Mouse (Mus musculus) granulocyte monocyte progenitor cell, adult 5-6 weeks (primary cell): ENCODE measurements around the gene Dchs2. TPM values are rescaled to one million over a fixed set of nuclear protein-coding genes. Genes with fewer than 3 reads are reported as not detected.

Experiments used
- ATAC-seq: replicated peaks from 2 replicates; pipeline ENCODE4 v1.8.0; 2016; ENCODE audit warnings: mild to moderate bottlenecking, moderate TSS enrichment, inconsistent platforms; ENCODE audit not compliant: poor library complexity, severe bottlenecking
- total RNA-seq, 2 experiments: library from RNA; stranded (forward) in 1 of 2; stranded (reverse) in 1 of 2; fragments of 200-712, 200-1000 nt in 1 of 2; fragments of >200 nt in 1 of 2; fragmentation: Nextera tagmentation in 1 of 2; gene quantifications; 2 replicates each; pipeline ENCODE4 v1.2.3; 2014 to 2017

The Dchs2 gene
- total RNA-seq (2014; fragmentation: Nextera tagmentation) (not detected in 2 replicates), total RNA-seq (2017) (not detected in 2 replicates)

DNA sequence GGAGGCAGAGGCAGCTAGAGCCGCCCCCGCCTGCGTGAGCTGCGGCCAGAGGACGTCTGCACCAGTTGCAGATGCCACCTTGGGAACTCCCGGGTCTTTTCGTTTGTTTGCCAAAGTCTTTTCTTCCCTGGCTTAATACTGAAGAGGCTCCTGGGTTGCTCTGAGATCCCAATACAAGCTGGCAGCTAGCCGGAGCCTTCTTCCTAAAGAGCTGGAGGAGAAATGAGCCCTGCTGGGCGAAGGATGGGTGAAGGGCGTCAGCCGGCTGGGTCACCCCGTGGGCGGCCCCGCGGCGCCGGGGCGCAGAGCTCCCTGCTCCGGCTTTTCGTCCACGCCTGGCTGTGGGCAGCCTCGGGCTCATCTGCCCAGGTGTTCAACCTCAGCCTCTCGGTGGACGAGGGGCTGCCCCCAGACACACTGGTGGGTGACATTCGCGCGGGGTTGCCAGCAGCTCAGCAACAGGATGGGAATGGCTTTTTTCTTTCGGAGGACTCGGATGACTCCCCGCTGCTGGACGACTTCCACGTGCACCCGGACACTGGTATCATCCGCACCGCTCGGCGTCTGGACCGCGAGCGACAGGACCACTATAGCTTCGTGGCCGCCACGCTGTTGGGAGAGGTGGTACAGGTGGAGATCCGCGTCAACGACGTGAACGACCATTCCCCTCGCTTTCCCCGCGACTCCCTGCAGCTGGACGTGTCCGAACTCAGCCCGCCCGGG is at the start of gene Dchs2:
Gene Dchs2, plus strand, starts transcription at position 223 of the 723 bp plus-strand sequence.
- no peak for ATAC-seq

DNA sequence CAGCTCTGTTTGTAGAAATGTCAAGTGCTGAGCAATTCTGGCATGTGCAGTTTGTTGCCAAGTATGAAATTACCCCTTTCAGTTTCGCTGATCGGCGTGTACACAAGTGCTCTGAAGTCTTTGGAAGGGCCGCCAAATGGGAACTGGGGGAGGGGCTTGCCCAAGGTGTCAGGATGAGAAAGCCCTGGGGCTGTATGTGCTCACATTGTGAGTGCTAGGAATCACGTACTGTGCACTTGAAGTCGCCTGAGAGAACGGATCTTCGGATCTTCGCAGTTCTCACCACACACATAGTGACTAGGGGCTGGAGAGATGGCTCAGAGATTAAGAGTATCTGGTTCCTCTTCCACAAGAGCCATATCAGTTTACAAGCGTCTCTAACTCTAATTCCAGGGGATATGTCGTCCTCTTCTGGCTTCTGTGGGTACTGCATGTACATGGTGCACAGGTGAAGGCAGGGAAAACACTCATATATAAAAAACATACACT is 47.1 kb upstream of the Dchs2 start:
- ATAC-seq: peak; percentile 100

DNA sequence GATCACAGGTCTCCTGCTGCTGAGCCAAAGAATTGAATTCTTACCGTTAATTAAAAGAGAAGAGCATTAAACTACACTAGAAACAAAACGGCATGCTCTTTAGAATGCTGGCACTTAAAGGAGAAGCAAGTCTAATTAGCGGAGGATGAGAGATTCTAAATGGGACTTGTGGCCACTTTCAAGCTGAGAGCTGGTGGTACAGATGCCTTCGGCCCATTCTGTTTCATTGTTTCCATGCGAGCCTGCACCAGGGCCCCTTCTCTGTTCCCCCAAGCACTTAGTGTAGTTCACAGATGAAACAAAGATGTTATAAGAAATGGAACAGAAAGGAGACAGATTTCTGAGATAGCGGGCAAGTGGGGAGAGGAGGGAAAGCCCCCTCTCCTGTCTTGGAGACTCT is 30.2 kb upstream of the Dchs2 start:
- ATAC-seq: no peak

DNA sequence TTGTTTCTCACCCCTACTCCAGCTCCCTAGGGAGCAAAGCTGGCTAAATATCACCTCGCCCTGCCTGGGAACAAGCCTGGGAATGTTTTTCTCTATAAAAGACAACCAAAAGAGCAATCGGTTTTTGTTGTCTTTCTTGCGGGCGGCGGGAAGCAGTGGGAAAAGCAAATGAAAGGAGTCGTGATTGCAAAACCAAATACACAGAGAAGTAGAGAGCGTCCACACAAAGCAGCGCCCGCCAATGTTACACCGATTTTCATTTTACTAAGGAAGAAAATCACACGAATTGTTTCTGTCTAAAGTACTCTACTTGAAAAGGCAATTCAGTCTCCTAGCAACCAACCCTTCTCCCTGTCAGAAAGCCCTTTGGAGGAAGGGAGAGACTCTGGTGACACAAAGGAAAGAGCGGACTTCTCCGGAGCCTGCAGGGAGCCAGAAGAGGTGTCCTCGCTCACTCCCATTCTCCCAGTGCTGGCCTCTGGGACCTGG is 29.2 kb upstream of the Dchs2 start:
- no peak for ATAC-seq

DNA sequence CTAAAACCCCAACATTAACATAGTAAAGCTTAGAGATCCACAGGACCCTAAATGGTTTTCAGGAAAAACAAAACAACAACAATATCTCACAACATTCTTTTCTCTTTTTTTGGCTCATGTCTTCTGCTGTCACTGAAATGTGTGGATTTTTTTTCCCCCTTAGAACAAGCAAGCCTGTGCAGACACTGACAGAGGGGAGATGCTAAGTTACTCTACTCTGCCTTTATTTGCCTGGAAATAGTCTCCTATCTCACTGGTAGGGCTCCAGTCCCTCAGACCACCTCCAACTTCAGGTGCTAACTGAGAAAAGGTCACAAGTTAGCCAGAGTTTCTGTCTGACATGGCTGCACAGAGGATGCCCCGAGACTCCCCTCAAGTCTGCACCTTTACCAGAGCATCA is 28.6 kb upstream of the Dchs2 start:
- ATAC-seq: no peak

DNA sequence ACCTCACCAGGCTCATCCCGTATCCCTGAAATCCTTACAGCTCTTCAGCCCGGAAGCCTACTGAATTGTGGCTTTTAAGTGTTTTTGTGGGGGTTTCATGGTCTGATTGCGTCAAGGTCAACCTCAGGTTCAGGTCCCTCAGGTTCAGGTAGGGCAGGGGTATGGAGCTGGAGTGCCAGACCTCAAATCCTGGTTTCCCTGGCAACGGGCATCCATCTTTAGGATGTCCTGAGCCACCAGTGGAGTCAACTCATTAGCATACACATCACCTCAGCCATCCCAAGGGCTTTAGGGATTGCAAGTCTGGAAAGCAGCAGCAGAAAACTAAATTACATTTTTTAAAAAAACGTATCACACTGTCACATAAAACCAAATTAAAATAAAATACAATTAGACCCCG is 28.1 kb upstream of the Dchs2 start:
- no peak for ATAC-seq

DNA sequence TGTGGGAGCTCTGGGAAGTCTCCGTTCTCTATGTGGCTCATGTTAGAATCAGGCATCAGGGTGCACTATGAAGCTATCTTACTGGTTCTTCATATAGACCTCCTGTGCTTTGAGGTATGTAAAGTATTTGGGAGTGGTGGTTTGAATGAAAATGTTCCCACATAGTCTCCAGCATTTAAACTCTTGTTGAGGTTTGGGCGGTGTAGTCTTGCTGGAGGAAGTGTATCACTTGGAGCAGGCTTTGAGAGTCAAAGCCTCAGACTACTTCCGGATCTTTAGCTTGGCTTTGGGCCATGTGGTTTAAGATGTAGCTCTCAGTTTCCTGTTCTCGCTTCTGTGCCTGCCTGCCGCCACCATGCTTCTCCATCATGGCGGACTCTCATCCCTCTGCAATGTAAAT is 25.5 kb upstream of the Dchs2 start:
- no peak for ATAC-seq

DNA sequence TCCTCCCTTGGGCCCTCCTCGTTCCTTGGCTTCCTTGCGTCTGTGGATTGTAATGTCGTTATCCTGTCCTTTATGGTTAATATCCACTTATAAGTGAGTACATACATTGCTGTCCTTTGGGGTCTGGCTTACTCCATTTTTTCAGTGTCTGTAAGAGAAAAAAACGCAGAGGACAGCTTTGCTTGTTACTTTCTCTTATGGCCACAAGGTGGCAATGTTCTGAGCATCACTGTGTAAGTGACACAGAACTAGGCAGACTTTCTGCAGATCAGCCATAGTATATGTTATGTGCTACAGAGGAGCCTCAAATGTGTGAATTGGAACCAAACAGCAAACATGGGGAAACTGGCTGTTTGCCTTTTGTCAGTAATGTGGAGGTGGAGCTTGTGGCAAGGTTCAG is 17.6 kb upstream of the Dchs2 start:
- ATAC-seq: peak; percentile 40; the same call in 1 of the 2 replicates

DNA sequence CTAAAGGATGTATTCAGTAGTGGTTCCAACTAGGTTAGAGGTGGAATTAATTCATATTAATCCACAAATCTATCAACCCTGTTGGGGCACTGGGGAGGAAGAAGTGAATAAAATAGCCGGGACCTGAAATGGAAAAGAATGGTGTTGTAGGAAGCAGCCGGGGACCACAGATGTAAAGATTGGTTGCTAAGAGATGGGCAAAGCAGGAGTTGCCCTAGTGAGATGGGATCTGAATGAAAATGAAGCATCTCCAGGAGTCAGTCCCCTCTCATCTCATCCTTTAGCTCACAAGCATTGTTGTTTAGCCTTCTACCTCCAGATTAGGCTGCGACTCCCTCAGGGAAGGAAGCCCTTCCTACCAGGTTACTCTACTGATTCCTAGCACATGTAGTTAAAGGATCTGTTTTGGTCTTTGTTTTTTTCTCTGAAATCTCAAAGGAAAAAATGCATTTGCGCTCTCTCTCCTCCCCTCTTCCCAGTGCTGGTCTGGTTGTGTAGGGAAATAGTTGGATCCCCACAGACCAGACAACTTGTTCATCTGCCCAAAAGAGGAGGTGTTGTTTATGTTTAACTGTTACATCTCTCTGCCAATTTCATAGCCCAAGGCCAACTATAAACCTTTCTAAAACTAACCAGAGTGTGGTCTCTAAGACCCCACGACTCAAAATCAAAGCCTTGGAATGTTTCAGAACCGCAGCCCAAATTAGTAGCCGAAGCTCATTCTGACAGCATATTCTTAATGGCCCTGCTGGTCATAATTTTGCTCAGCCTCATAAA is 16.1 kb upstream of the Dchs2 start:
- no peak for ATAC-seq

DNA sequence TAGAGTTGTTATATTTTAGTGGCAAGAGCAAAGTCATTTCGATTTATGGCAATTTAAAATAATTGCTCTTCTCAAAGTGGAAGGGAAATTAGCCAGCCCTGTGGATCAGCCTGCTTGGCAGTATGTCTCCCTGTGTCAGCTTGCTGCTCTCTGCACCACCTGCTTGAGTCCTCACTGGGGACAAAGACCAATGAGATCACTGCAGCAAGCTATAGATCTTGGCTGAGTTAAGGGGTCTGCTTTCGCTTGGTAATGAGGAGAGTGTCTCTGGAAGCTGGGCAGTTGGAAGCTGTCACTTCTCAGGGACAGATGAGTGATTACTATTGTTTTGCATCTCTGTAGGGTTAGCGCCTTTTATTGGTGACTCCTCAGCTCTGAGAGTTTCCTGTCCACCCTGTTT is 14.9 kb upstream of the Dchs2 start:
- no peak for ATAC-seq

DNA sequence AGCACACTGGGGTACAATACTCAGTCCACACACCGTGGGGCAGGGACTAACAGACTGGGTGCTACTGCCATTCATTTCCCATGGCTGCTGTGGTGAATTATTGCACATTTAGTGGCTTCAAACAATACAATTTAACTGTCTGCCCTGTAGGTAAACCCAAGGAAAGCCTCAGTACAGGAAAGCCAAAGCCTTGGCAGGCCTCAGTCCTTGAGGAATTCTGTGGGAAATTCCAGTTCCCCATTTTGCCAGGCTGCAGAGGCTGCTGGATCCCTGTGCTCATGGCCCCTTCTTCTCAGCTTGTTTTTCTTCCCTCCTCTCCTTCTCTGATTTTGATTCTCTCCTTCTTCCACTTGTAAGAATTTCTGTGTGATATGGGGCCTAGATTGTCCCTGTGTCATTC is 12.8 kb upstream of the Dchs2 start:
- no peak for ATAC-seq

DNA sequence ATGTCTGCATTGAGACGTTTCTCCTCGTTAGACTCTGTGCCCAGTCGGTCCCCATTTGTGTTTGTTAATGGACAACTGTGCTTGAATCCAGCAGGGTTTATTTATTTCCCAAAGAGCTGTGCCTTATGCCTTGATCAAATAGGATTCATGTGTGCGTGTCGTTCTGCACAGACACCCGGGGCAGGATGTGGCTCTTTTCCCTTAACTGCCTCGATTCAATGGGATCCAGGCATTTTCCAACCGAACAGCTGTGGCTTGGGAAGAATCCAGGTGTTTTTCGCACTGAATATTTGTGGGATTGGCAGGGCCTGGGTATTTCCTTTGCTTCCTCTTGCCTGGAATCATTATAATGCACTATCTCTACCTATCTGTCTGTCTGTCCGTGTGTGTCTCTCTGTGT is 10.2 kb upstream of the Dchs2 start:
- no peak for ATAC-seq

DNA sequence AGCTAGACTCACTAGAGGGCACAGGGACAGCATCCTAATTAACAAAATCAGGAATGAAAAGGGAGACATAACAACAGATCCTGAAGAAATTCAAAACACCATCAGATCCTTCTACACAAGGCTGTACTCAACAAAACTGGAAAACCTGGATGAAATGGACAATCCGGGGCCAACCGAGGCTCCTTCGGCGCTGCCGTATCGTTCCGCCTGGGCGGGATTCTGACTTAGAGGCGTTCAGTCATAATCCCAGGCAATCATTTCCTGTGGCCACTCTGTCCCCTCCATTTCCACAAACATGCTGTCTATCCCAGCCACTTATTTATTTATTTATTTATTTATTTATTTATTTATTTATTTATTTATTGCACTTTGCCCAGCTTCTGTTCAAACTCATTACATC is 3.8 kb upstream of the Dchs2 start:
- ATAC-seq: peak; percentile 82

DNA sequence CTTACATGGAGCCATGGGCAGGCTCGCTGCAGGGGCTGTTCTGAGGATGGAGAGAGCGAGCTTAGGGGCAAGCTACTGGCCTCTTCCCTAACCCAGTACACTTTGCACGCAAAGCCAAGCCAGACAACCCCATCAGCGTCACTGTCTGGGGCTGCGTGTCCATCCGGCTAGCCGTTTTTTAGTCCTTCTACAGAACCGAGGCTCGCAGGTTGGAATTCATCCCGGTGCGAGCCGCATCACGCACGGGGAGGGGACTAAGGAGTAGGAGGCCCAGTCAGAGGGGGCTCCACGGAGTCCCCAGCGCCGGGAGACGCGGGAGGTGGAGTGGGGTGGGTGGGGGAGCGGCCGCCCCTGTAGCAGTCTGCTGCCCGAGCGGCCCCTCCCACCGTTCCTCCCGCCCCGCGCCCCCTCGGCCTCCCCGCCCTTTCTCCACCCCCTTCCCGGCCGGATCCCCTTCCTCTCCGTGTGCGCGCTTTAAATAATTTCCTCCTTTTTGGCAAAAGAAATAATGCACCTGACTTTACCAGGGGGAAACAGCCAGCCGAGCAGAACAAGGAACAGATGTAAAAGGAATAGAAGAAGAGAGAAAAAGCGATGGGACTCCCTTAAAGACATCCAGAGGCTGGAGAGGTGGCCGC is 541 bp upstream of the Dchs2 start:
- ATAC-seq: no peak

DNA sequence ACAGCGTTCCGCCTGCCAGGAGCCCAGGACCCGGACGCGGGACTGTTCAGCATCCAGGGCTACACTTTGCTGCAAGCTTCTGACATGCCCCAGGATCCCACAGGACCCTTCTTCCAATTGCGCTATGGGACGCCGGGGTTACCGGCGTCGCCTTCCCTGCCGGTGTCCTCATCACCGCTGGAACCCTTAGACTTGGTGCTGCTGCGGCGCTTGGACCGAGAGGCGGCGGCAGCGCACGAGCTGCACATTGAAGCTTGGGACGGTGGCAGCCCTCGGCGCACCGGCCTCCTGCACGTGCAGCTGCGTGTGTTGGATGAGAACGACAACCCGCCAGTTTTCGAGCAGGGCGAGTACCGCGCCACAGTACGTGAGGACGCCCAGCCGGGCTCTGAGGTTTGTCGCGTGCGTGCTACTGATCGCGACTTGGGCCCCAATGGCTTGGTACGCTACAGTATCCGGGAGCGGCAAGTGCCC is 738 bp downstream of the Dchs2 start:
- ATAC-seq: peak; percentile 34

DNA sequence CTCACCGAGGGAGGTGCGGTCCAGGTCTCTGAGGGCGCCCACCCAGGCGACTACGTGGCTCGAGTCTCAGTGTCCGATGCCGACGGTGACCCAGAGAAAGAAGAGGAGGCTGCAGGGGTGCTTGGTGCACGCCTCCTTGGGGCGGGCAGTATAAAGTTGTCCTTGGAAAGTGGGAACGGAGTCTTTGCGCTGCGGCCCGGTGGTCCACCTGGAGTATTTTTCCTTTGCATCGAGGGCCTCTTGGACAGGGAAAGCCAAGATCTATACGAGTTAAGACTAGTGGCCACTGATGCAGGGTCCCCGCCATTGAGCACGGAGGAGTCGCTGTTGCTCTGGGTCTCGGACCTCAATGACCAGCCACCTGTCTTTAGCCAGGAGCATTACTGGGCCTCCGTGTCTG is 1.4 kb downstream of the Dchs2 start:
- no peak for ATAC-seq

DNA sequence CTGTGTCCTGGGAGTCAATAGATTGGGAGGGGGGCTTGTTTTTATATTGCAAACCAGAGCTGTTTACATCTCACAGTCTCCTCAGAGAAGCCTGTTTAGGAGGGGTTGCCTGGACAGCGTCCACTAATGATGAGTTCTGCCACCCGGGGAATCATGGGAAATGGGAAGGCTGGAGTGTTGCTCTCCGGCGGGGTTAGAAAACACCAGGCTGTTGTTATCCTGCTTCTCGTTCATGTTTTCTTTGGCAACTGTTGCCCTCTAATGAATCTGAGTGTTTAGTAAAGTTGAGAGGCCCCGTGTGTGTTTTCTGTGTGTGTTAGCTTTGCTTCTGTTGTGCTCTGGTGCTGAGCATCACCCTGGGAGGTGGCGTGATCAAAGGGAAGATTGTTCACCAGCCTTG is 8.7 kb downstream of the Dchs2 start:
- ATAC-seq: no peak

DNA sequence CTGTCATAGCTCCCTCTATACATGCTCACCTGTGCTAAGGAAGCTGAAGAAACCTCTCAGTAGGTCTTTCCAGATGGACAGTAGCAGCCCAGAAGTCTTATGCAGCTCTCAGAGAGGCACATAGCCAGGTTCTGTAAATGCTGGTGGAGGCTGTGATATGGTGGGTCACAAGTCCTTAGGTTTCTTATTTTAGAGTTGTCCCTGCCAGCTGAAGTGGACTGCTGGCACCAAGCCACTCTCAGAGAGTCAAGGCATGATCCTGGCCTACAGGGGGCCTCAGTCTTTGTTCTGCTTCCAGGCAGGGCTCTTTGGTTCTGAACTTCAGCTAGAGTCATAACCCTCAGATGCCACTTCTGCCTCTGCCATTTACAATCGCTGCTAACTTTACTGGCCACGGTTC is 11.1 kb downstream of the Dchs2 start:
- ATAC-seq: no peak

DNA sequence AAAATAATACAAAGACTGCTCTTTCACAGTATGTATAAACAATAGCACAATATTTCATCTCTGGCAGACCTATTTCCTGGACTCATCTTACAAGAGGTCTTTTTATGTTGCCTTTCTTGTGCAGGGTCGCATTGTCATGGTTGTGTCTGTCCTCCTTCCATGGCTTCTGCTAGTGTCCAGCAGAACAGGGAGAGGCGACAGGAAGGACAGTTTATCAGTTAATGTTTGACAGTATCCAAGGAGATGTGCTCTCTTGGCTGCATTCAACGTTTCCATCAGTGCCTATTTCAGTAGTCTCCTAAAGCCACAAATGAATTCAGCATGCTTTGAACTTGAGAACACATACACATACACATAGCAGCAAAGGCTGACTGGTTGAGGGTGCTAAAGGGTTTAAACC is 17.9 kb downstream of the Dchs2 start:
- no peak for ATAC-seq

DNA sequence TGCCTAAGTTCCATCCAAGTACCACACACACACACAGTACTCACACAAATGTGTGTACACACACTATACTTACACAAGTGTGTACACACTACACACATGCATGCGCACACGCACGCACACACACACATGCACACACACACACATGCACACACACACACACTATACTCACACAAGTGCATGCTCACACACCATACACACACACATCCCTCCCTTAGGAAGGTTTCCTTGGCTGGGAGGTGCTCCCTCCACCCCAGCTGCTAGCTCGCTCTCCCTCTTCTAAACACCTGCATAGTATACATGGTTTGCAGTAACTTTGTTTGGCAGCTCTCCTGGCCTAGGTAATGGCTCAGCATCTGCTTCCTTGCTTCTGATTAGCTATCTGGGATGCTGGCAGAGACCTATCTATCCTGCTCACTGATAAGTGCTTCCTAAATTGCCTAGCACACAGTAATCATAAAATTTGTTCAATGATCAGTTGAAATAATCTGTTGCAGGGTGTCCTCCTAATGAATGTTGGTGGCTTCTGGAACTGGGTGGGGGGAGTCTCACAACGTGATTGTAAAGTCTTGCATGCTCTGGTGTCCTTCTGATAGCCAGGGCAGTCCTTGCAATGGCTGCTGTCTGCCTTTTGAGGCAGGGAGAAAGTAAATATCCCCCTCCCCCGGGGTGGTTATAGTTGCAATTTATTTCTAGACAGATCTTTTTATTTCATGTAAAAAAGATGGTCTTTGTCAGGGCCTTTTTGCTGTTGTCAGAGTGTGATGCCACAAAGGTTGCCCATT is 19.7 kb downstream of the Dchs2 start:
- no peak for ATAC-seq
